8 mouse cellular contexts compared by ENCODE assay signal in genomic region chr15:79323791-79324155, GRCm38 (mm10). TPM values are rescaled to one million over a fixed set of nuclear protein-coding genes. Genes with fewer than 3 reads are reported as not detected.
DNase-seq lines count a peak whose midpoint lies in the region; ATAC-seq and TF ChIP-seq lines count a peak whose summit lies in the region.

No protein-coding gene starts in this region.

- no peak for DNase-seq in heart, postnatal 14 days
- DNase-seq in spleen, adult 2 months (ENCODE audit: low read depth in 1 of 2, low spot score in 2 of 2) = no peak
- DNase-seq in spleen, adult 18-20 months = no peak
- no peak for DNase-seq in stomach, postnatal 0 days (ENCODE audit: low spot score)
- DNase-seq in natural killer cell, adult 2 months (ENCODE audit: low spot score in 2 of 2) = no peak
- no peak for DNase-seq in cerebellum, adult 9-10 months

- intact Hi-C loops in heart, postnatal 14 days (cut with DNase I) = loop anchor here (2.0 kb wide), 1 partner anchor 25 kb away; no protein-coding TSS in a partner anchor

- WGBS in heart, embryonic 14.5 days = 45% methylated on average over 4 of the region's 4 CpGs
- 45% methylated on average over 4 of the region's 4 CpGs for WGBS in spleen, adult 2 months
- 87% methylated on average over 4 of the region's 4 CpGs for WGBS in intestine, postnatal 0 days
- WGBS in stomach, postnatal 0 days = 79% methylated on average over 4 of the region's 4 CpGs

- H3K4me3 ChIP-seq in heart, embryonic 14.5 days (ENCODE audit: control insufficient read depth in 1 of 2, insufficient read depth in 1 of 2, low read depth in 1 of 2, low read length in 2 of 2) = no peak overlapping the region
- no peak overlapping the region for H3K4me3 ChIP-seq in spleen, adult 2 months (ENCODE audit: extremely low read depth, insufficient read depth, insufficient read length)
- no peak overlapping the region for H3K4me3 ChIP-seq in intestine, postnatal 0 days (ENCODE audit: low read depth, low read length)
- no peak overlapping the region for H3K4me3 ChIP-seq in stomach, postnatal 0 days (ENCODE audit: low read depth, low read length)

- no peaks in the 10 kb centered on the region for H3K27me3 ChIP-seq in heart, embryonic 14.5 days (ENCODE audit: control insufficient read depth, insufficient read depth, low read length)
- no peaks in the 10 kb centered on the region for H3K27me3 ChIP-seq in spleen, adult 2 months (ENCODE audit: control insufficient read depth, insufficient read depth, low read length)
- no peaks in the 10 kb centered on the region for H3K27me3 ChIP-seq in intestine, postnatal 0 days (replicated peaks; ENCODE audit: control insufficient read depth, insufficient read depth, low read length)
- no peaks in the 10 kb centered on the region for H3K27me3 ChIP-seq in stomach, postnatal 0 days (ENCODE audit: control insufficient read depth, insufficient read depth, low read length)

- H3K4me2 ChIP-seq in heart, embryonic 14.5 days (ENCODE audit: low read length) = no peak overlapping the region
- H3K4me2 ChIP-seq in intestine, postnatal 0 days (replicated peaks; ENCODE audit: low read depth) = no peak overlapping the region
- no peak overlapping the region for H3K4me2 ChIP-seq in stomach, postnatal 0 days (replicated peaks; ENCODE audit: low read depth)

- no peak for ATAC-seq in heart, embryonic 14.5 days (ENCODE audit: insufficient number of reproducible peaks, insufficient read depth, low FRiP score, low read depth)
- no peak for ATAC-seq in intestine, postnatal 0 days
- ATAC-seq in stomach, postnatal 0 days (ENCODE audit: low FRiP score, low TSS enrichment) = no peak

- peak overlapping the region; percentile 79 to 87 for H3K27ac ChIP-seq in heart, embryonic 14.5 days (replicated peaks in 1 of 2; ENCODE audit: control insufficient read depth in 1 of 2, insufficient read depth in 1 of 2, low read depth in 2 of 2, low read length in 2 of 2)
- peak overlapping the region; percentile 66 for H3K27ac ChIP-seq in spleen, adult 2 months (ENCODE audit: insufficient read depth, low read length)
- peak overlapping the region; percentile 69 for H3K27ac ChIP-seq in intestine, postnatal 0 days (ENCODE audit: low read depth, low read length)
- H3K27ac ChIP-seq in stomach, postnatal 0 days (replicated peaks) = peak overlapping the region; percentile 84

- TF ChIP-seq POLR2A in spleen, adult 2 months (IDR thresholded peaks at IDR 0.05; ENCODE audit: low read depth, low read length) = no peak

- no peak for TF ChIP-seq EP300 in stomach, postnatal 0 days (optimal IDR thresholded peaks at IDR 0.05)

- no peaks in the 10 kb centered on the region for H3K36me3 ChIP-seq in heart, embryonic 14.5 days (ENCODE audit: control insufficient read depth, insufficient read depth, low read length)
- H3K36me3 ChIP-seq in spleen, adult 2 months (ENCODE audit: control insufficient read depth, insufficient read depth, low read length) = no peaks in the 10 kb centered on the region
- no peaks in the 10 kb centered on the region; the same call in 1 of the 2 replicates for H3K36me3 ChIP-seq in intestine, postnatal 0 days (ENCODE audit: control insufficient read depth, insufficient read depth)
- no peaks in the 10 kb centered on the region for H3K36me3 ChIP-seq in stomach, postnatal 0 days (ENCODE audit: control insufficient read depth, insufficient read depth, low read length)

- H3K9me3 ChIP-seq in heart, embryonic 14.5 days (ENCODE audit: control insufficient read depth, low read length) = no peaks in the 10 kb centered on the region
- H3K9me3 ChIP-seq in intestine, postnatal 0 days (ENCODE audit: control insufficient read depth) = no peaks in the 10 kb centered on the region
- H3K9me3 ChIP-seq in stomach, postnatal 0 days (ENCODE audit: control insufficient read depth, low read length) = no peaks in the 10 kb centered on the region

- H3K4me1 ChIP-seq in heart, embryonic 14.5 days (ENCODE audit: control insufficient read depth in 2 of 2, insufficient read depth in 2 of 2, low read length in 2 of 2) = peaks cover 31 to 42% of the 10 kb centered on the region in 2 experiments
- H3K4me1 ChIP-seq in spleen, adult 2 months (ENCODE audit: control insufficient read depth, insufficient read depth, insufficient read length) = peaks cover 26% of the 10 kb centered on the region; the same call in 1 of the 2 replicates
- H3K4me1 ChIP-seq in intestine, postnatal 0 days (replicated peaks; ENCODE audit: control insufficient read depth, insufficient read depth, low read length) = peaks cover 28% of the 10 kb centered on the region
- peaks cover 14% of the 10 kb centered on the region for H3K4me1 ChIP-seq in stomach, postnatal 0 days (replicated peaks; ENCODE audit: control insufficient read depth, insufficient read depth)

- no peak overlapping the region for H3K9ac ChIP-seq in heart, embryonic 14.5 days (ENCODE audit: low read length)
- H3K9ac ChIP-seq in intestine, postnatal 0 days (ENCODE audit: low read depth, low read length) = no peak overlapping the region
- H3K9ac ChIP-seq in stomach, postnatal 0 days (ENCODE audit: low read length) = no peak overlapping the region

- TF ChIP-seq CTCF in spleen, adult 2 months (IDR thresholded peaks at IDR 0.05; ENCODE audit: extremely low read depth, insufficient read depth, insufficient read length, insufficient replicate concordance) = no peak
- TF ChIP-seq CTCF in intestine, postnatal 0 days (IDR thresholded peaks at IDR 0.05; ENCODE audit: low read depth) = no peak
- TF ChIP-seq CTCF in stomach, postnatal 0 days (IDR thresholded peaks at IDR 0.05; ENCODE audit: low read depth) = no peak

RNA-seq across cellular contexts. Expression of gene Pla2g6, which starts 4.4 kb away (rescaled TPM):
- polyA plus RNA-seq in heart, embryonic 14.5 days (2014; fragmentation: Nextera tagmentation; extraction: Ambion mirVana) = 10.9 and 11.7 TPM in 2 replicates
- total RNA-seq in heart, postnatal 14 days (2021) = 10 to 100 TPM; 10.4 to 10.6 TPM
- 15.1 and 19.3 TPM in 2 replicates for polyA plus RNA-seq in spleen, adult 2 months (2012; rRNA removed)
- 17.4 and 22.1 TPM in 2 replicates for polyA plus RNA-seq in intestine, postnatal 0 days (2015; fragmentation: Nextera tagmentation; extraction: Ambion mirVana)
- 8.8 and 9.4 TPM in 2 replicates for polyA plus RNA-seq in stomach, postnatal 0 days (2015; fragmentation: Nextera tagmentation; extraction: Ambion mirVana)

RNA-seq across cellular contexts. Expression of gene Maff, which starts 22.6 kb away (rescaled TPM):
- polyA plus RNA-seq in heart, embryonic 14.5 days (2014; fragmentation: Nextera tagmentation; extraction: Ambion mirVana) = 2.2 and 3.5 TPM in 2 replicates
- 1 to 10 TPM; 6.2 to 6.9 TPM for total RNA-seq in heart, postnatal 14 days (2021)
- polyA plus RNA-seq in spleen, adult 2 months (2012; rRNA removed) = 2.0 and 2.6 TPM in 2 replicates
- polyA plus RNA-seq in intestine, postnatal 0 days (2015; fragmentation: Nextera tagmentation; extraction: Ambion mirVana) = 6.6 and 8.8 TPM in 2 replicates
- 11.4 and 11.9 TPM in 2 replicates for polyA plus RNA-seq in stomach, postnatal 0 days (2015; fragmentation: Nextera tagmentation; extraction: Ambion mirVana)

RNA-seq across cellular contexts. Expression of gene Baiap2l2, which starts 38.4 kb away (rescaled TPM):
- polyA plus RNA-seq in heart, embryonic 14.5 days (2014; fragmentation: Nextera tagmentation; extraction: Ambion mirVana) = 9.1 and 13.9 TPM in 2 replicates
- total RNA-seq in heart, postnatal 14 days (2021) = under 1 TPM; 0.45 to 0.49 TPM
- polyA plus RNA-seq in spleen, adult 2 months (2012; rRNA removed) = 0.14 and 0.18 TPM in 2 replicates
- 19.3 and 21.3 TPM in 2 replicates for polyA plus RNA-seq in intestine, postnatal 0 days (2015; fragmentation: Nextera tagmentation; extraction: Ambion mirVana)
- 4.1 and 4.9 TPM in 2 replicates for polyA plus RNA-seq in stomach, postnatal 0 days (2015; fragmentation: Nextera tagmentation; extraction: Ambion mirVana)
